Mouse (Mus musculus) left cerebral cortex, adult 18-20 months (tissue): Measurements from ENCODE around the gene Snx25. TPM values are rescaled to one million over a fixed set of nuclear protein-coding genes. Genes with fewer than 3 reads are reported as not detected.

ENCODE experiments used
- DNase-seq, 2 experiments: peaks; one replicate each; pipeline ENCODE4 v3.0.0; 2021 to 2022; ENCODE audit warnings: low spot score in 2 of 2, mixed read lengths in 1 of 2
- long read RNA-seq, 2 experiments: library from polyadenylated mRNA; stranded (forward); transcript quantifications; one replicate each; pipeline ENCODE4 v2.0.0; 2021
- total RNA-seq, 2 experiments: library from RNA; stranded (reverse); gene quantifications; 2 replicates each; pipeline ENCODE4 v1.2.3; 2021

Gene Snx25
- 10 to 100 TPM; 48.3 to 52.6 TPM for total RNA-seq
- long read RNA-seq, experiment 1, transcript Snx25-203 (19 exons, 3,445 nt), result major isoform, 42 of 58 reads
- long read RNA-seq, experiment 1, partial matches to known transcripts, result 6 of 58 reads
- long read RNA-seq, experiment 1, other reads (novel, unspliced or antisense), result 10 of 58 reads
- long read RNA-seq, experiment 2, transcript Snx25-203 (19 exons, 3,445 nt), result major isoform, 48 of 61 reads
- long read RNA-seq, experiment 2, partial matches to known transcripts, result 7 of 61 reads
- long read RNA-seq, experiment 2, other reads (novel, unspliced or antisense), result 6 of 61 reads

GRCm38 (mm10) chr8:46152064-46153031, at the start of gene Snx25:
Gene Snx25 (minus strand): TSS chr8:46152159.
- peak; percentile 79 to 86 for DNase-seq

DNA sequence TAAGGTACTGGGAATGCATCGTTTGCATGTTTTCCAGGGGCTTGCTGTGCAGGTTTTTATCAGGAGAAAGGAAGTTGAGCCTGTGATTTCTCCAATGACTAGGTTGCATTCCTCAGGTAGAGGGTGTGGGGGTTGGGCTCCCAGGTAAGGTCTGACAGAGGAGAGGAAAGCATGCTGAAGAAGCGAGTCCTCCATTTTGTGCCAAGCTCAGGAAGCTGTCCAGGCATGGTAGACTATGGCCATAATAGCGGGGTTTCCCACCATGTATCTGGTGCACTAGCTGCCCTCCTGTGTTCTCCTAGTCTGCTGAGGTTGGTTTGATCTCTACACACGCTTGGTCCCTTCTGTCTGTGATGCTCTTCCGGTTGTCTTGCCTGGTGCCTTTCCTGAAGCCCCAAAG, 45.7 kb upstream of the Snx25 start:
- DNase-seq, result no peak

DNA sequence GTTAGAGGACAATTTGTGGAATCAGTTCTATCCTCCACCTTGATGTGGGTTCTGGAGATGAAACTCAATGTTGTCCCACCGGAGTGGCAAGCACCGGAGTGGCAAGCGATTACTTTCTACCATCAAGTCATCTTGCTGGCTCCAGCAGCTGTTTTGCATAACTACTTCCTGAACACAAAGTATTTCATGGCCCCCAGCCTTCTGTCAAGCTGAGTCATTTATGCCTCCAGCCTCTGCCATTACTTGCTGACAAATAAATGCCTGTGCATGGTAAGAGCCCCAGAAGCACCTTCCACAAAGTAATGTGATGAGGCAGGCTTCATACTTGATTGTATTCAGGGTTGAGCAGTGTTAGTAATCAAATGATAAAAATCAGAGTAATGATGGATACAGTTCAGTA, 44.9 kb upstream of the Snx25 start:
- no peak for DNase-seq

DNA sequence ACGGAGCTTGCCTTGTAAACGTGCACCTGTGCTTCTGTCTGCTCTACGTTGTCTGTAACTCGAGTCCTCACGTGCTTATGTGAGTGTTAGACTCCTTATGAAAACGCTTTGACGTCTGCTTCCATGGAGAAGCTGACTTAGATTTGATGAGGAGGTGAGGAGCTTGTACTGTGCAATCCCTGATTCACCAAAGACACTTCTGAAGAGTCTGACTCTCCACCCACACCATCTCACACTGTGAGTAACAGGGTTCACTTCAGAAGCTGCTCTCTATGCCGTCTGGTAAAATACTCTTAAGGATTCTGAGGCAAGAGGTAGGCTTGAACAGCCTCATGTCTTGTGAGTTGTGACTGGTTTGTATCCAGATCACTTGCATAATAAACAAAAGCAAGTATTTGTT, 41.1 kb upstream of the Snx25 start:
- no peak for DNase-seq

- peak; percentile 51 to 70 for DNase-seq
Measured at GRCm38 (mm10) chr8:46185361-46185760, 33.4 kb upstream of the Snx25 start.

DNA sequence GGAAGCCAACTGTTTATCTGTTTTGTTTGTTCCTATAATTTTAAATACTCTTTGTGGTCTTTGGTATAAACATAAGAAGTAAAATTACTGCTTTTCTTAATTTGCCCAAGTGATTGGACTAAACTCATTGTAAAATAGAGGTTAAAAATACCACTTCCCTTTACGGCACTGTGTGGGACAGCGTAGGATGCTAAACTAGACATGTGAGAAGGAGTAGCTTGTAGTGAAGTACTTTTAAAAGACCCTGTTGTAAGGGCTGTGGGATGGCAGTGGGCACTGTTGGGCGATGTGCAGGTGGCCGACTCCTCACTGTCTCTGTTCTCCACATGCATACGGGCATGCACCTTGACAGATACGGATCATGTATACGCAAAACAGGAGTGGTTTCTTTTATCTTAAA, 28.2 kb upstream of the Snx25 start:
- peak in 1 of 2 experiments; percentile 24 for DNase-seq

DNA sequence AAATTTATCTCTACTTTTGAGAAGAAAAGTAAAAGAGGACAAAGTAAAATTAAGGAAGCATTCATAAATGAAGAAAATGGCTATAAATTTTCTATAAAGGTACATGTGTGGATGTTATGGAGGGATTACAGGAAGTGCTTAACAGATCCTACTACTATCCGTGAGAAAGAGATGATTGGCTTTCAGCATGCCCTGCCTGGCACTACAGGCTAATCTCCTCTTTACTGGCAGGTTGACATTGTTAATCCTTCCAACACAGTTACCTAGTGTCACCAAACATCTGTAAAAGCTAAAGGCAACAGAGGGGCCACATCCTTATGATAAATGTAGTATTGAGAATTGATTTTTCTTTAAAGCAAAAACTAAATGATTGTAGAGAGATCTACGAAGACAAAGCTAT, 21.7 kb upstream of the Snx25 start:
- no peak for DNase-seq

GRCm38 (mm10) chr8:46163870-46164190, 11.9 kb upstream of the Snx25 start:
- DNase-seq, result no peak

GRCm38 (mm10) chr8:46162953-46163869, 11.3 kb upstream of the Snx25 start:
- peak; percentile 95 for DNase-seq

DNA sequence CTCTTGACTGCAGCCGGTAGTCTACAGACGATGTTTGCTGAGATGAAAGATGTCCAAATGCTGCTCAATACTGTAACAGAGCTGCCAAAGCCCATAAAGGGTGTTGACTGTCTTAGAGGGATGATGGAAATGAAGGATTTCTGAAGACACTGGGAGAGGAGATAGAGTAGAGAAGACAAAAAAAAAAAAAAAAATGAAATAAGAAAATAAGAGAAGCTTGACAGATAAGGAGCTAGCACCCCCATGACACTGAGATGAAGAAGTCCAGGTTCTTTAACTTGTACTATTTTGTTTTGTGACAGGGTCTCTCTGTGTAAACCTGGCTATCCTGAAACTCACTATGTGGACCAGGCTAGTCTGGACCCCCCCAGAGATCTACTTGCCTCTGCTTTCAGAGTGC, 1.1 kb upstream of the Snx25 start:
- DNase-seq, result no peak

DNA sequence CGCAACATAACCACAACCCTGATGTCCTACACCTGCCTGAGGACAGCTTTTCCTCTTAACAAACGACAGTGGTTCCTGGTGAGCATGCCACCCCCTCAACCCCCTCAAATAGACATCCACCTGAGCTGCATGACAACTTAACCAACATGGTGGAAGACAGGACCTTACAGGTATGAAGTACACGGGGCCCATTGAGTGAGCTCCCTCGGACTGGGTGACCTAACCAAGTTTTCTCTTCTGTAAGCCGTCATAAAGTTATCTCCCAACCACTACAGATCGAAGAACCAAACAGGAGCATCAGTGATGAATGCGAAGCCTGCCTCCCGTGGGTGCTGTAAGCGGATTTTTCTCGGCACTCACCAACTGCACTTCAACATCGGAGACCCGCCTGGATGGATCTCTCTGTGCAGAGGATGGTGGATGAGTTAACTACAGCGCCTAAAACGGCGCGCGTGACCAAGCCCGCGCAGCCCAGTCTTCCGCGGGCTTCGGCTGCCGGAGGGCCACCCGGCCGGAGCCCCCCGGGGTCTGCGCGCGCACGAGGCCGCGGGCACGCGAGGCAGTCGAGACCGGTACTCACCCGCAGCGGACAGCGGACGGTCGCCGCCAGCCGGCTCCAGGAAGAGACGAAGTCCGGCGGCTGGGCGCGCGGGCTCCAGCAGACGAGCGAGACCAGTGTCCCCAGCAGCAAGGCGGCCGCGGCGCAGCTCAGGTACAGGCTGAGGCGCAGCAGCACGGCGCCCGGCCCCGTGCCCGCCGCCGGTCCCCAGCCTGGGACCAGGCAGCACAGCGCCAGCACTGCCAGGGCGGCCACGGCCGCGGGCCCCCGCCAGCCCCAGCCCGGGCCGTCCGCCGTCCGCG, 527 bp downstream of the Snx25 start, which contains the start of gene Cfap97:
Gene Cfap97 (plus strand): TSS at position 570 of the 861 bp plus-strand sequence.
- peak; percentile 23 to 48 for DNase-seq

DNA sequence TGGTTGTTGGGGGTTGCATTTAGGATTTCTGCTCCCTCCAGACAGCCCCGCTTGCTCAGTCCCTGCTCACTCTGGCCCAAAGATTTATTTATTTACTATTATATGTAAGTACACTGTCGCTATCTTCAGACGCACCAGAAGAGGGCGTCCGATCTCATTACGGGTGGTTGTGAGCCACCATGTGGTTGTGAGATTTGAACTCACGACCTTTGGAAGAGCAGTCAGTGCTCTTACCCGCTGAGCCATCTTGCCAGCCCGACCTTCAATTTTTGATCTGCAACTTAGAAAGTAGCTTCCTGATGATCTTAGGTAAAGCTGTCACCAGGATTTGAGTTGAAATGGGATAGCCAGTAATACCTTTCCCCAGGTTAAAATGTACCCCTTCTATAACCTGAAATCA, 2.2 kb downstream of the Snx25 start:
- DNase-seq, result no peak

DNA sequence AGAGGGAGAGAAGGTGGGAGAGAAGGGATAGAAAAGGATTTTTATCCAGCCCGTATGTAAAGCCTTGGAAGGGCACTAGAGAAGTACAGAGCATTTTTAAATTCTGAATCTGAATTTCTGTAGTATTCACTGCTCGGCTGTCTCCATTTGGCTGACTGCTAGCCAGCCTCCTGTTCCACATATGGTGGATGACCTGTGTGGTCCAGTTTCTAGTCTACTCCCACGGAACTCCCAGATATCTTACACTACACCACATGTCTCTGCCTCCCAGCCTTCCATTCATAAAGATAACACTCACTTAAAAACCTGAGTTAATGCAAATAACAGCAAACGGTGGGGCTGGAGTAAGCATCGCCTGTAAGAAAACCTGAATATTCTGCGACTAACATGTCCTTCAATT, 2.7 kb downstream of the Snx25 start:
- peak in 1 of 2 experiments; percentile 21 for DNase-seq

DNA sequence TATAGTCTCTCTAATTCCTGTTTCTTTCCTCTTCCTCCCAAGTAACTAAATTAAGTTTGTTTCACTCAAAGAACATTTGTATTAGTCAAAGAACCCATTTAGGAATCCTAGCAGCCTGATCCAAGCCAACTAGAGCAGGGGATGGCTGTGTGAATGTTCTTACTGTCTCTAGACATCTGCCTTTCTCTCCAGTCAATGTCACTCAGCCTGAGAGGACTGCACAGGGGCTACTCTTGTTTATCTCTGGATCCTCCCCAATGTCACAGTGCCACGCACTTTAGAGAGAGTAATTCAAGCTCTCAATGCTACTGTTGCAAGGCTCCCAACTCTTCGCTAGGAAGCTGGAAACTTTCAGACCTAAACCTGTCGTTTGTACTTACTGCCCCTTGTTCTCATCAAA, 5.8 kb downstream of the Snx25 start:
- no peak for DNase-seq

DNA sequence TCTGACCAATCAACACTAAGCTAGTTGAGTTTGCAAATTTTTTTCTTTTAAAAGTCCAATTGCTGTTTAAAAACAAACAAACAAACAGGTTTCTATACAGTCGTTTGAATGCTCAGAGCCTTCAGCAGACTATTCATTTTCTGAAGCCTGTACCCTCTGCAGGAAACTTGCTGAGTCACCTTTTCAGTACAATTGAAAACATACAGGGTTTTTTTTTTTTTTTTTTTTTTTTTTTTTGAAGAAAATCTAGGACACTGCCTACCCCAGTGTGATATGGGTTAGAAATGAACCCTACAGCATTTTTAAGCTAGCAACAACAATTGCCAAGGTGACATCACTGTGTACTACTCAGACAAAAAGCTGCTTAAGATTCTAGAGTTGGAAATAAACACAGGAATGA, 8.0 kb downstream of the Snx25 start:
- no peak for DNase-seq

DNA sequence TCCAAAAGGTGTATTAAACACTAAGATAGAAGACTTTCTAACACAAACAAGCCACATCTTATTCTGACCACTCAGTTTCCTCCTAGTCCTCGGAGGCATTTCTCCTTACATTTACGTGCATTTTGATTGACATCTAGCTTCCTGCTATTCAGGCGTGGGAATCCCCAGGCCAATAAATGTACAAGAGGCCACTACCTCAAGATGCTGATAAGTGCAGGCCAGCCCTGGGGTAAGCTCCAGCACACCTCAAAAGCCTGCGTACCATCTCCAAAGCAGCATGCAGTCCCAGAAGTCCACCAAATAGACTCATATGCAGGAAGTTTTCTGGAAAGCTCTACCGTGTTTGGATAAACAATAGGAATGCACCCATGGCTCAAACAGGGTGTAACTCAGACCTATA, 8.5 kb downstream of the Snx25 start:
- no peak for DNase-seq

DNA sequence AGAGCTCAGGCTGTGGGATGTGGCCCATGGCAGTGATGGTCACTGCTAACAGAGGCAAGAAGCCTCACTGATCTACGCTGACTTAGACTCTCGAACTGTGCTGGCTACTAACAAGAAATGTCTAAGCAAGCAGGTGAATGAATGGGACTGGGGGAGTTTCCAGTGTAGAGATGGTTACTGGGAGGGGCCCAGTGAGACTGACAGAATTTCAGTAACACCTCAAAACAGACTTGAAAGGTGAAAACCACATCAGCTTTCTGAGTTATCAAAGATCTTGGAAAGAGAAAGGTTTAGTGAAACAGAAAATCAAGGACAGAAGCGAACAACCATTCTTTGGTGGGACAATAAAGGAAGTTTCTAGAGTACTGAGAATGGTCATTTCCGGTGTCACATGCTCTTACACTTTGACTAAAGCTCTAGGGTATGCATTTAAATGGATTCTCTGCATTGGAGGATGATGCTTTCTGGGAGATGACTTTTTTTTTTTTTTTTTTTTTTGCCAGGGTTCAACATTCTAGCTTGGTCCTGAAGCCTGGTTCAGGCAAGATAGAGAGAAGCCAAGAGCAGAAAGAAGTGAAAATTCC, 9.4 kb downstream of the Snx25 start:
- no peak for DNase-seq

GRCm38 (mm10) chr8:46141688-46142087, 10.3 kb downstream of the Snx25 start:
- no peak for DNase-seq

- no peak for DNase-seq
Measured at GRCm38 (mm10) chr8:46140376-46141120, 11.4 kb downstream of the Snx25 start.
